Mouse (Mus musculus) erythroblast, embryonic 14.5 days (primary cell): ENCODE data around the gene Nmnat2. TPM values are rescaled to one million over a fixed set of nuclear protein-coding genes. Genes with fewer than 3 reads are reported as not detected.

Experiments used
- H3K27me3 ChIP-seq: 2 replicates; pipeline ENCODE4 v1.6.1; 2012; ENCODE audit warnings: inconsistent platforms; ENCODE audit not compliant: control insufficient read depth
- H3K36me3 ChIP-seq: 2 replicates; pipeline ENCODE4 v1.6.1; 2012; ENCODE audit warnings: mild to moderate bottlenecking, inconsistent platforms; ENCODE audit not compliant: control insufficient read depth
- H3K4me1 ChIP-seq: 2 replicates; pipeline ENCODE4 v1.6.1; 2012; ENCODE audit warnings: inconsistent platforms; ENCODE audit not compliant: control insufficient read depth
- H3K4me3 ChIP-seq: replicated peaks from 2 replicates; pipeline ENCODE3; 2012; ENCODE audit warnings: moderate library complexity, mild to moderate bottlenecking, inconsistent platforms
- H3K9me3 ChIP-seq: 2 replicates; pipeline ENCODE4 v1.6.1; 2012; ENCODE audit warnings: low read length, inconsistent platforms, mixed read lengths; ENCODE audit not compliant: control insufficient read depth
- GATA1 ChIP-seq: IDR thresholded peaks from 2 replicates; pipeline ENCODE4 v1.6.1; 2012; ENCODE audit warnings: low read length, inconsistent platforms, mixed read lengths
- TAL1 ChIP-seq: IDR thresholded peaks from 3 replicates; pipeline ENCODE4 v1.6.1; 2012; ENCODE audit warnings: low read length, inconsistent platforms, mixed read lengths
- polyA plus RNA-seq: library from polyadenylated mRNA; stranded (reverse); fragments of >175 nt; gene quantifications from 2 replicates; pipeline ENCODE4 v1.2.3, GENCODE M21; 2012

The Nmnat2 gene
- polyA plus RNA-seq, 1 experiment = not detected

- Histone ChIP-seq H3K4me3 (no peak overlapping the region), H3K4me1 (no peaks in the 10 kb centered on the region), H3K36me3 (no peaks in the 10 kb centered on the region), H3K27me3 (no peaks in the 10 kb centered on the region), H3K9me3 (no peaks in the 10 kb centered on the region)
- TF ChIP-seq TAL1 (no peak), GATA1 (no peak)
Measured at GRCm38 (mm10) chr1:153059626-153060025, 104.8 kb downstream of the Nmnat2 start.

- Histone ChIP-seq H3K4me1 (no peaks in the 10 kb centered on the region), H3K36me3 (no peaks in the 10 kb centered on the region), H3K27me3 (no peaks in the 10 kb centered on the region), H3K4me3 (no peak overlapping the region), H3K9me3 (no peaks in the 10 kb centered on the region)
- TF ChIP-seq TAL1 (no peak), GATA1 (no peak)
Measured at GRCm38 (mm10) chr1:153062547-153062946, 107.8 kb downstream of the Nmnat2 start.

DNA sequence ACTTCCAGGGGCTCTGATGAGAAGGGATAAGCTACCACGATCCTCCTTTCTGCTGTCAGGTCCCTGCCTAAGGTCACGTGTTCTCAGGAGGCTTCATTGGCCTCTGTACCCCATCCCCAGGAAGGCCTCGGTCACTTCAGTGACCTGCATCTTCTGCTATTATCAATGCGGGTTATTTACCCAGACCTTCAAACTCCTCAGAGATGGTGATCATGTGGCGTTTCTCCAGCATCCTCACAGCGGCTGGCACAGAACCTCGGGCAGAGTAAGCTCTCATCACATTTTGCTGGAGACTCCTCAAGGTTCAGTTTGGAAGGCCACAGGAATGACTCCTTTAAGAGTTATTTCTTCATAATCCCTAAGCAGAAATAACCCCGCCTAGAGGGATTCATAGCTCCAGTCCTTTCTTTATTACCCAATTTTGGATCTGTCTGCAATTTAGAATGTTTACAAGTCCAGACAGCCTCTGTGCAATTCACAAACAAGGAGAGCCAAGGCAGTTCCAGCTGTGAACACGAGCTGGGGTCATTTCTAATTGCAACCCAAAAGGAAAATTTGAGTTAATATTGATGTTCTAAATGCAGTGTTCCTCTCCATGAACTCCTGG is 110.1 kb downstream of the Nmnat2 start:
- Histone ChIP-seq H3K4me1 (no peaks in the 10 kb centered on the region), H3K27me3 (no peaks in the 10 kb centered on the region), H3K9me3 (no peaks in the 10 kb centered on the region), H3K4me3 (no peak overlapping the region), H3K36me3 (no peaks in the 10 kb centered on the region)
- TF ChIP-seq TAL1 = no peak
- TF ChIP-seq GATA1 = no peak

- TF ChIP-seq GATA1 (no peak), TAL1 (no peak)
- H3K4me3 ChIP-seq = no peak overlapping the region
- no peaks in the 10 kb centered on the region for H3K9me3 ChIP-seq
- no peaks in the 10 kb centered on the region for H3K36me3 ChIP-seq
- peaks cover 2% of the 10 kb centered on the region; the same call in 1 of the 2 replicates for H3K27me3 ChIP-seq
- no peaks in the 10 kb centered on the region for H3K4me1 ChIP-seq
Measured at GRCm38 (mm10) chr1:153065473-153066386, 110.9 kb downstream of the Nmnat2 start.

GRCm38 (mm10) chr1:153066387-153066781 is 111.6 kb downstream of the Nmnat2 start:
- H3K27me3 ChIP-seq = peaks cover 9% of the 10 kb centered on the region
- H3K4me1 ChIP-seq = no peaks in the 10 kb centered on the region
- H3K4me3 ChIP-seq = no peak overlapping the region
- no peaks in the 10 kb centered on the region for H3K9me3 ChIP-seq
- TF ChIP-seq TAL1 (no peak), GATA1 (no peak)
- no peaks in the 10 kb centered on the region for H3K36me3 ChIP-seq

GRCm38 (mm10) chr1:153071563-153071962 is 116.8 kb downstream of the Nmnat2 start:
- TF ChIP-seq TAL1 (no peak), GATA1 (no peak)
- Histone ChIP-seq H3K4me3 (no peak overlapping the region), H3K27me3 (peaks cover 41% of the 10 kb centered on the region)

DNA sequence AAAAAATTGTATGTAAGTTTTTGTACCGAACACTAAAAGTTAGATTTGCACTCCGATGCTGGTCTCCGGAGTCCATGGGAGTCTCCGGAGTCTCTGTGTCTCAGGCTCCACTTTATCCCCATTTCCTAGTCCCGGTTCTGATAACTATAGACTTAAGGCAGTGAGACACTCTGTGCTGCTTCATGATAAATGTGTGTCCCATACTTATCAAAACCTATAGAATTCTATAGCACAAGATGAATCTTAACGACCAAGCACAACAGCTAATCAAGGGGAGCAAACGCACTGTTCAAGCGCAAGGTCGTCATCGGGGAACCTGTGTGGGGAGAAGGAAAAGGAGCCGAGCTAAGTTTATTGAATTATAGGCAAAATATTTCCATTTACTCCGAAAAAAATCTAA is 117.2 kb downstream of the Nmnat2 start:
- Histone ChIP-seq H3K36me3 (no peaks in the 10 kb centered on the region), H3K27me3 (peaks cover 41% of the 10 kb centered on the region), H3K9me3 (no peaks in the 10 kb centered on the region), H3K4me3 (no peak overlapping the region), H3K4me1 (no peaks in the 10 kb centered on the region)
- TF ChIP-seq GATA1 = no peak
- no peak for TF ChIP-seq TAL1

More at GRCm38 (mm10) chr1:153071563-153071962, 116.8 kb downstream of the Nmnat2 start:
- Histone ChIP-seq H3K9me3 (no peaks in the 10 kb centered on the region), H3K4me1 (no peaks in the 10 kb centered on the region), H3K36me3 (no peaks in the 10 kb centered on the region)

- Histone ChIP-seq H3K36me3 (no peaks in the 10 kb centered on the region), H3K9me3 (no peaks in the 10 kb centered on the region), H3K4me1 (no peaks in the 10 kb centered on the region), H3K27me3 (peaks cover 41% of the 10 kb centered on the region), H3K4me3 (no peak overlapping the region)
- TF ChIP-seq GATA1 = no peak
- TF ChIP-seq TAL1 = no peak
Measured at GRCm38 (mm10) chr1:153072711-153073110, 117.9 kb downstream of the Nmnat2 start.

DNA sequence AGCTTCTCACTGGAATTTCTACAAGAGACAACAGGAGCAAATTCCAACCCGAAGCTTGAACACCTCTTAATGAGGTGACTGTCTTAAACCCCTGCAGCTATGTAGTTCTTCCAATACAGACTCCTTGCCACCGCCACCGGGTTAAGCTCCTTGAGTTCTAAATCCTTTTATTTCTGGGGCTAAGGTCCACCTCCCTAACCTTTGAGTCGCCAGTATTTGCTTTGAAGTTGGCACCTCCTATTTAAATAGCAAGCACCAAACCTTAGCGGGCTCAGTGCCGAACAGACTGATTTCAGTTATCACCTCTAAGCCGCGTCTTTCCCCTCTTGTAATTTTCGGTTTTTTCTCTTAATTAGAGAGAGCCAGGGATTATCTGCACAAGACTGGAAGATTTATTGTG is 118.6 kb downstream of the Nmnat2 start:
- Histone ChIP-seq H3K9me3 (no peaks in the 10 kb centered on the region), H3K36me3 (no peaks in the 10 kb centered on the region), H3K4me1 (no peaks in the 10 kb centered on the region), H3K27me3 (peaks cover 41% of the 10 kb centered on the region), H3K4me3 (no peak overlapping the region)
- no peak for TF ChIP-seq TAL1
- TF ChIP-seq GATA1 = no peak
